Mouse (Mus musculus) granulocyte monocyte progenitor cell, adult 5-6 weeks (primary cell): ENCODE results near the gene S1pr2. TPM values are rescaled to one million over a fixed set of nuclear protein-coding genes. Genes with fewer than 3 reads are reported as not detected.
A peak's percentile ranks its signal among the peaks of the same experiment; 100 is the strongest.
"Not testable (repeated sequence)": the region's sequence is repeated elsewhere in the genome, so short reads cannot be mapped to it uniquely, and the experiment has no call there.

Experiments
- ATAC-seq: replicated peaks from 2 replicates; pipeline ENCODE4 v1.8.0; 2016; ENCODE audit warnings: mild to moderate bottlenecking, moderate TSS enrichment, inconsistent platforms; ENCODE audit not compliant: poor library complexity, severe bottlenecking
- total RNA-seq, 2 experiments: library from RNA; stranded (forward) in 1 of 2; stranded (reverse) in 1 of 2; fragments of 200-712, 200-1000 nt in 1 of 2; fragments of >200 nt in 1 of 2; fragmentation: Nextera tagmentation in 1 of 2; gene quantifications; 2 replicates each; pipeline ENCODE4 v1.2.3; 2014 to 2017

The S1pr2 gene
- total RNA-seq (2014; fragmentation: Nextera tagmentation) (3.7 and 11.0 TPM in 2 replicates), total RNA-seq (2017) (3.2 and 3.4 TPM in 2 replicates)

DNA sequence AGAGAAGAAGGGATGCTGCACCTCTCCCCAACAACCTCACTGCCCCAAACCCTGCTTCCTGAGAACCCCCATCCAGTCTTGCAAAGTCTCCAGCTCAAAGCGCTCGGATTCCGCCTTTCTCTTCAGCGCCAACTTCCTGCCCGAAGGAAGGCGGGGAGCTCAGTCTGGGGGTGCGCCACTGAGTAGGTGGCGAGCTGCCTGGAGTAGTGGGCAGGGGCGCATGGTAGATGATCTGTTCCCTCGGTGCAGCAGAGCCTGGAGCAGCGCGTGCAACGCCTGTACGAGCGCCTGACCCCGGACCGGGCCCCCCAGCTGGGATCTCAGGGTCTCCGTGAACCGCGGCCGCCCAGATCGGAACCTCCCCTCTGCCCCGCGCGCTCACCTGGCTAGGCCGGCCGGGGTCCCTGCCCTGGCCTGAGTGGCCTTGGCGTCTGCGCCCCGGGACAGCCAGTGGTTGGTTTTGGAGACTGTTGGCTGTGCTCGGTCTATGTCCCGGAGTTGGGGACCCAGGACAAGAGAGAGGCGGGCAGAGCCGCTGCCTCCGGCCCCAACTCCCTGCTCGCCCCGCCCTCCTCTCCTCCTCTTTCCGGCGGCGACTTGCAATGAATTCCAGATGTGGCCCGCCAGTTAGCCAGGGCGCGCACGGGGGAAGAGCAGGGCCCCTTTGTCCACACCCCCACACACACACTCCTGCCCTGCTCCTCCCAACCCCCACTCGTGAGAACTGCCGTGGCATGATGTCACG, at the start of gene S1pr2:
Gene S1pr2 (minus strand): TSS at position 566 of the 745 bp plus-strand sequence.
- peak; percentile 69 for ATAC-seq

GRCm38 (mm10) chr9:21025258-21025810, 48.8 kb upstream of the S1pr2 start:
- no peak for ATAC-seq

GRCm38 (mm10) chr9:21022726-21023125, 46.1 kb upstream of the S1pr2 start:
- no peak for ATAC-seq

DNA sequence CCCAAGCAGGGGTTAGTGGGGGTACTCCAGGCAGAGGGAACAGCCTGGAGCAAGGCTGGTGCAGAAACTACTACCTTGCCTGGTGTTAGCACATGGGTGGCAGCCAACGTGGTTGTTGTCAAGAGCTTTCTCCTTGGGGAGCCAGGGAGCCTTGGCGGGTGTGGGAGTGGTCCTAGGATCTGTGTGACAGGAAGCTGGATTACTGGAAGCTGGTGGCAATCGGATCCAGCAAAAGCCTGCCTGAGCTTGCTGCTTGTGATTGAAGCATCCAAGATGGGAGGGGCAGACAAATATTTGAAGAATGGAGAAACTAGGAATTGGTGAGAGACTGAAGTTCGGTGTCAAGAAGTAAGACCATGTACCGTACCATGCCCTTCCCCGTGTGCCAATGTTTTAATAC, 45.7 kb upstream of the S1pr2 start:
- no peak for ATAC-seq

GRCm38 (mm10) chr9:21021363-21021762, 44.8 kb upstream of the S1pr2 start:
- no peak for ATAC-seq

DNA sequence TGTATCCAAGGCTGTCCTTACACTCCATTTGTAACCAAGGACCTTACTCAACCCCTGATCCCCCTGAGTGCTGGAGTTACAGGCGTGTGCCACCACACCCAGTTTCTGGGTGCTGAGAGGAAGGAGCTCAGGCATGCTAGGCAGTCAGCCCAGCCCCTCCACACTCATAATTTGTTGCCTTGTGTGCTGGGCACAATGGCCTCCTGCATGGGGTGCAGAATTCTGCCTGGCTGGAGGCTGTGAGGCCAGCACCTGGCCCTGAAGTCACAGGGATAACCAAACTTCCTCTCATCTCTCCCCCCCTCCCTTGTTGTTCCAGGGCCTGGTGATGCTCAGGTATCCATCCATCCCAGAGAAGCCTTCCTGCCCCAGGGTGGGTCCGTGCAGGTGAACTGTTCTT, 42.0 kb upstream of the S1pr2 start:
- no peak for ATAC-seq

DNA sequence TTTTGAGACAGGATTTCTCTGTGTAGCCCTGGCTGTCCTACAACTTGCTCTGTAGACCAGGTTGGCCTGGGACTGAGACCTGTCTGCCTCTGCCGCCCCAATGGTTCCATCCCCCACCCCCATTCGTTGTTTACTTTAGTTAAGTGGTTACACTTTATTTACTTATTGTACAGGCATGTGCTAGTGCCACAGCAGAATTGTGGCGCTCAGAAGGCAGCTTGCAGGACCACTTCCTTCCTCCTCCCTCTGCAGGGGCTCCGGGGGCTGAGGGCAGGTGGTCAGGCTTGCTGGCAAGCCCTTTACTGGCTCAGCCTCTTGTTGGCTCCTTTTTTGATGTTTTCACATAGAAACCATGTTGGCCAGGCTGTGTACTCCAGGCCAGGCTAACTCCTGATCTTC, 40.6 kb upstream of the S1pr2 start:
- ATAC-seq = no peak

- peak; percentile 28 for ATAC-seq
These were observed 40.0 kb upstream of the S1pr2 start for GRCm38 (mm10) chr9:21016331-21017176.

GRCm38 (mm10) chr9:21015571-21016130, 39.1 kb upstream of the S1pr2 start, which contains the start of gene Icam1:
Icam1 (plus strand) TSS chr9:21015985.
- ATAC-seq = peak; percentile 52

- peak; percentile 75 for ATAC-seq
These were observed 38.4 kb upstream of the S1pr2 start for GRCm38 (mm10) chr9:21014691-21015570.

DNA sequence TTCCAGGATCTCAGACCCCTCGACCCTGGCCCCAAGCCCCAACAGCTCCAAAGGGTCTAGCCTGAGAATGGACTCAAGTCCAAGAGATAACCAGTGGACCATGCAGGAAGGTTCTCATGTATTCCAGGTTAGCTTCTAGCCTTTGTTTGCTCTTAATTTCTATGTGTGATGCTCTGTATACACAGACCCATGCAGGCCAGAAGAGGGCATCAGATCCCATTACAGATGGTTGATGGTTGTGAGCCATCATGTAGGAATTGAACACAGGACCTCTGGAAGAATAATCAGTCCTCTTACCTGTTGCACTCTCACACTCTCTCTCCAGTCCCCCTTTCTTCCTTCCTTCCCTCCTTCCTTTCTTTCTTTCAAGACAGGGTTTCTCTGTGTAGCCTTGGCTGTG, 35.8 kb upstream of the S1pr2 start:
- ATAC-seq = no peak

DNA sequence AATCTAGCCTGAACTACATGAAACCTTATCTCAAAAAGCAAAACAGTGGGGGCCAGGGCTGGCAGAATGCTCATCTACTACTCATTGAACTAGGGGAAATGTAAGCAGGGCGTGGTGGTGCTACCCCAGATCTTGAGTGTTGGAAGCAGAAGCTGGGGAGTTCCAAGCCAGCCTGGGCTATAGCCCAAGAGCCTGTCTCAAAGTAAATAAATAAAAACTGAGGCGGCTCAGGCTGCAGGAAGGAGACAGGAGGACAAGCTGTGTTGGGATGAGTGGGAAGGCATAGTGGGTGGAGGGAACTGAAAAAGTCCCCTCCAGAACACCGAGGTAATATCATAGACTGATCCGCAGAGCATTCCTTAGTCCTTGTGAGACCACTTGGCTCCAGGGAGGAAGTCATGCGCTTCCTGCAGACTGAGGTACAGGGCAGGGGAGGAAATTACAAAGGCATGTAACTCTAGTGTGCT, 35.3 kb upstream of the S1pr2 start:
- no peak for ATAC-seq

- not testable (repeated sequence) for ATAC-seq
These were observed 34.5 kb upstream of the S1pr2 start for GRCm38 (mm10) chr9:21010939-21011541.

GRCm38 (mm10) chr9:21010362-21010761, 33.8 kb upstream of the S1pr2 start:
- ATAC-seq = no peak

DNA sequence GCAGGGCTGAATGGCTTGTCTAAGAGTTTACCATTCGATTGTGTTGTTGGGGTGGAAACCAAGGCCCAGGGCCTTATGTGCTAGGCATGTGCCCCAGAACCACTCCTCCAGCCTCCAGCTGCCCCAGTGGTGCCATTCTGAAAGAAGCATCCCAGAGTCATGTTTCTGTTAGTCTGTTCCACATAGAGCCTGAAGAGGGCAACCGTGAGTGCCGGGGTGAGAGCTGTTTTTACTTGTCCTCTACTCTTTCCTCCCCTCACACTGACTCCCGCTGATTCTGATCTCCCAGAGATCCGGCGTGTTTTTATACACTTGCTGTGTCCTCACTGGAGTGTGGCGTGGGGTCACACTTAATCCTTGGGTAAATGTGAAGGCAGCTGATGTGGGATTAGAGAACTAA, 31.4 kb upstream of the S1pr2 start:
- no peak for ATAC-seq

GRCm38 (mm10) chr9:21007313-21007952, 30.9 kb upstream of the S1pr2 start:
- no peak for ATAC-seq

- peak; percentile 91 for ATAC-seq
These were observed 26.3 kb upstream of the S1pr2 start, which contains the start of gene Mrpl4 for GRCm38 (mm10) chr9:21002627-21003551. Mrpl4 (plus strand) TSS chr9:21002738.

- no peak for ATAC-seq
These were observed 25.7 kb upstream of the S1pr2 start for GRCm38 (mm10) chr9:21002270-21002626.
